Mouse (Mus musculus): Measurements from ENCODE around the gene Ccdc84. TPM values are rescaled to one million over a fixed set of nuclear protein-coding genes. Genes with fewer than 3 reads are reported as not detected.
A peak's percentile ranks its signal among the peaks of the same experiment; 100 is the strongest.
"Not testable (repeated sequence)": the region's sequence is repeated elsewhere in the genome, so short reads cannot be mapped to it uniquely, and the experiment has no call there.

The Ccdc84 gene
- total RNA-seq, 2 experiments from 2014 or later: 23.0 to 28.7 TPM

- no peak for DNase-seq
These were observed 10.6 kb downstream of the Ccdc84 start for GRCm38 (mm10) chr9:44407752-44408097.

GRCm38 (mm10) chr9:44406906-44407751, 11.2 kb downstream of the Ccdc84 start, which contains the start of the genes Rps25 and Trappc4:
TSS of gene Rps25 (plus strand) at chr9:44407139.
TSS of gene Trappc4 (minus strand) at chr9:44407600.
- peak; percentile 92 to 94 for DNase-seq

GRCm38 (mm10) chr9:44405011-44405410, 13.4 kb downstream of the Ccdc84 start:
- no peak for DNase-seq

DNA sequence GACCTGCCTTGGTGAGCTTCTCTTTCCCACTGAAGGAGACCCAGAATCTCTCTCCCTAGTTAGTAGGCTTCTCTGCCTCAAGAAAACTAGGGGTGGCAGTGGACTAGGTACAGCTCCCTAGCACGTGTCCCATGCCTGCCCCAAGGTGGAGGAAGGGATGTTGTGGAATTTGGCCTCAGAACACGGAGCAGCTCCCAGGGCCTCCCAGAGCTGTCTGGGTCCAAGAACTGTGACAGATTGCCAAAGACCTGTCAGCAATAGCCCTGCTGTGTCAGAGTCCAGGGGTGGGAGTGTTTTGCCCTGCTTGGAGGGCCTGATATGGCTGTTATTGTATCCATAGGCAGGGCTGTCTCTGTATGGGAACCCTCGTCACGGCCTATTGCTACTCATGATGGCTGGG, 17.3 kb downstream of the Ccdc84 start:
- DNase-seq: no peak

DNA sequence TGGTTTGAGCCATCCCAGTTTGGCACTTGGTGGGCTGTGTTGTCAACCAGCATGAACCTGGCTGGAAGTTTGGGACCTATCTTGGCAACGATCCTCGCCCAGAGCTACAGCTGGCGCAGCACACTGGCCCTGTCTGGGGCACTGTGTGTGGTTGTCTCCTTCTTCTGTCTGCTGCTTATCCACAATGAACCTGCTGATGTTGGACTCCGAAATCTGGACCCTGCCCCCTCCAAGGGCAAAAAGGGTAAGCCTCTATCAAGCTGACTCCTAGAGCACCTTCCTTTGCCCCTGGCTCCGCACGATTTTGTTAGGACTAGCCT, 18.6 kb downstream of the Ccdc84 start:
- no peak for DNase-seq

GRCm38 (mm10) chr9:44399114-44399794, 19.1 kb downstream of the Ccdc84 start:
- DNase-seq: no peak

- DNase-seq: no peak
These were observed 19.8 kb downstream of the Ccdc84 start for GRCm38 (mm10) chr9:44398551-44398950.

GRCm38 (mm10) chr9:44398087-44398486, 20.3 kb downstream of the Ccdc84 start:
- no peak for DNase-seq

- DNase-seq: peak; percentile 90 to 92
These were observed 21.5 kb downstream of the Ccdc84 start, which contains the start of gene Slc37a4 for GRCm38 (mm10) chr9:44396684-44397411. TSS of gene Slc37a4 (plus strand) at chr9:44396852.

GRCm38 (mm10) chr9:44391466-44391865, 26.9 kb downstream of the Ccdc84 start:
- peak; percentile 52 to 53 for DNase-seq

- DNase-seq: no peak
These were observed 29.1 kb downstream of the Ccdc84 start for GRCm38 (mm10) chr9:44389273-44389672.

- no peak for DNase-seq
These were observed 31.1 kb downstream of the Ccdc84 start for GRCm38 (mm10) chr9:44387221-44387620.

DNA sequence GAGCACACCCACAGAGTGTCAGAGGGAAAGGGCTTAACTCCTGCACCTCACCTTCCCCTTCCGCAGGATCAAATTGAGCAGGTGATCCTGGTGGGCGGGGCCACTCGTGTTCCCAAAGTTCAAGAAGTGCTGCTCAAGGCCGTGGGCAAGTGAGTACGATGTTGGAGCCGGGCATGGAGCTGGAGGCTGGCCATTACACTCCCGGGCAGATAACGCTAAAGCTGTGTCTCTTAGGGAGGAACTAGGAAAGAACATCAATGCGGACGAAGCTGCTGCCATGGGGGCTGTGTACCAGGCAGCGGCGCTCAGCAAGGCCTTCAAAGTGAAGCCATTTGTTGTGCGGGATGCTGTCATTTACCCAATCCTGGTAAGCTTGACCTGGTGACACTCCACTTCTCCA, 33.8 kb downstream of the Ccdc84 start:
- no peak for DNase-seq

DNA sequence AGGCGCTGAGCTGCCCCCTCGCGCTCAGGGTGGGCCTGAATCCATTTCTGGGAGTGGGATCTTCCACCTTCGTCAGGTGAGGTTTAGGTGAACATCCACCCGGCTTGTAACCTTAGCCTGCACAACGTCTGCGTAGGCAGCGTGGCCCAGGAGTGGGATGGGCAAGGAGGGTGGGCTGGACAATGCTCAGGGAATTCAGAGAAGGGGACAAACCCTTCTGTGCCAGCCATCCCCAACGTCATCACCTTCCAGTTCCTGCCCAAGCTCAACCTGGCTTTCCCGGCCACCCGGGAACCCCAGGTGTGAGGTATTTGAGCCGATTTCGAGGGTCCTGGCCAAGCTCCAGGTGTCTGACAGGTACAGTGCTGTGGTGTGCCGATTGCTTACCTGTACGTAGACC, 38.5 kb downstream of the Ccdc84 start:
- no peak for DNase-seq

GRCm38 (mm10) chr9:44379054-44379834, 39.1 kb downstream of the Ccdc84 start, which contains the start of gene Hyou1:
TSS of gene Hyou1 (plus strand) at chr9:44379490.
- DNase-seq: peak; percentile 99

- no peak for DNase-seq
These were observed 40.1 kb downstream of the Ccdc84 start for GRCm38 (mm10) chr9:44378153-44378730.

- DNase-seq: not testable (repeated sequence)
These were observed 41.0 kb downstream of the Ccdc84 start for GRCm38 (mm10) chr9:44377335-44377734.

DNA sequence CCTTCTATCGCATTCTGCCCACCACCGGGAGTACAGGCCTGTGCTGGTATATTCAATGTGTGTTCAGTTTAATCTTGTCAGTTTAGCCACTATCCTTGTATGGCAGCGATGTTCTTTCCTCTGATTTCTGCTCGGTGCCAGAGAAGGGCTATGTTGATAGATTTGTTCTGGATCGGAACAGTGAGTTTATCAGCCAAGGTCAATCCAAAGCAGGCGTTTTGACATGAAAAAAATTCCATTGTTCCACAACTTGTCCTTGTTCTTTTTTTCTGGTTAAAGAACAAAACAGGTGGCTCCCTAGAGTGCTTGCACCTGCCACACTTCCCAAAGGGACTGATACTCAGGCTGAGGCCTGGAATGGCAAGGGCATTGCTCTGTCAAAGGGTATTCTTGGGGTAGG, 42.2 kb downstream of the Ccdc84 start:
- DNase-seq: no peak

DNA sequence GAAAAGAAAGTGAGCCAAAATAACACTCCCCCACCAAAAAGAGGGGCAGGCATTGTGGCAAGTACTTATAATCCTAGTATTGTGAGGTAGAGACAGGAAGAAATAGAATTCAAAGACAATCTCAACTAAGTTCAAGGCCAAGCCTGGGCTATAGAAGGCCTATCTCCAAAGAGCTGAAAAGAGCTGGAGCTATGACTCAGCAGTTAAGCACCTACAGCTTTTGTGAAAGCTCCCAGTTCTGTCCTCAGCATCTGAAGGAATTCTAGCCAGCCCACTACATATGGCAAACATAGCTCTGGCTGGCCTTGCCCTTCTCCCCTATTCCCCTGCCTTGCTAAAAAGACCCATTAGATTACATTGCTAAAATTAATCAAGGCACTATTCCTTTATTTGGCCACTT, 45.0 kb downstream of the Ccdc84 start:
- no peak for DNase-seq

GRCm38 (mm10) chr9:44364480-44364879, 53.9 kb downstream of the Ccdc84 start:
- no peak for DNase-seq

GRCm38 (mm10) chr9:44361931-44362330, 56.4 kb downstream of the Ccdc84 start:
- DNase-seq: not testable (repeated sequence)
